Mouse (Mus musculus) ovary, postnatal 14 days (tissue): ENCODE data around the gene Gm9507.
"Not testable (repeated sequence)": the region's sequence is repeated elsewhere in the genome, so short reads cannot be mapped to it uniquely, and the experiment has no call there.

ENCODE experiments used
- DNase-seq: peaks from one replicate; pipeline ENCODE4 v3.0.0; 2022; ENCODE audit warnings: low spot score

The Gm9507 gene

GRCm38 (mm10) chr10:77811743-77812142, at the start of gene Gm9507:
Gene Gm9507 (minus strand): TSS chr10:77811843.
- no peak for DNase-seq

GRCm38 (mm10) chr10:77852559-77852958, 40.9 kb upstream of the Gm9507 start, which contains the start of gene Gm10318:
Gene Gm10318 (plus strand): TSS chr10:77852859.
- no peak for DNase-seq

GRCm38 (mm10) chr10:77847538-77847937, 35.9 kb upstream of the Gm9507 start:
- no peak for DNase-seq

- DNase-seq, result no peak
Observed at GRCm38 (mm10) chr10:77846961-77847360, 35.3 kb upstream of the Gm9507 start.

- DNase-seq, result no peak
Observed at GRCm38 (mm10) chr10:77846503-77846902, 34.9 kb upstream of the Gm9507 start, which contains the start of gene Gm36176. Gene Gm36176 (plus strand): TSS chr10:77846803.

- no peak for DNase-seq
Observed at GRCm38 (mm10) chr10:77839006-77839405, 27.4 kb upstream of the Gm9507 start.

- no peak for DNase-seq
Observed at GRCm38 (mm10) chr10:77835647-77836046, 24.0 kb upstream of the Gm9507 start, which contains the start of gene Krtap10-10. Gene Krtap10-10 (plus strand): TSS chr10:77835947.

GRCm38 (mm10) chr10:77826951-77827350, 15.3 kb upstream of the Gm9507 start, which contains the start of gene Krtap10-4:
Gene Krtap10-4 (minus strand): TSS chr10:77827095.
- DNase-seq, result no peak

- no peak for DNase-seq
Observed at GRCm38 (mm10) chr10:77819203-77819602, 7.6 kb upstream of the Gm9507 start.

- no peak for DNase-seq
Observed at GRCm38 (mm10) chr10:77818523-77818922, 6.9 kb upstream of the Gm9507 start.

- no peak for DNase-seq
Observed at GRCm38 (mm10) chr10:77815514-77815913, 3.9 kb upstream of the Gm9507 start.

GRCm38 (mm10) chr10:77814382-77814781, 2.7 kb upstream of the Gm9507 start, which contains the start of gene Gm2696:
Gene Gm2696 (plus strand): TSS chr10:77814682.
- no peak for DNase-seq

- DNase-seq, result no peak
Observed at GRCm38 (mm10) chr10:77804095-77804494, 7.5 kb downstream of the Gm9507 start.

GRCm38 (mm10) chr10:77798921-77799508, 12.6 kb downstream of the Gm9507 start, which contains the start of gene Gm19668:
Gene Gm19668 (minus strand): TSS chr10:77799133.
- no peak for DNase-seq

GRCm38 (mm10) chr10:77798164-77798920, 13.3 kb downstream of the Gm9507 start:
- not testable (repeated sequence) for DNase-seq

- DNase-seq, result no peak
Observed at GRCm38 (mm10) chr10:77797677-77798076, 14.0 kb downstream of the Gm9507 start.

GRCm38 (mm10) chr10:77794976-77795375, 16.7 kb downstream of the Gm9507 start, which contains the start of gene Gm9639:
Gene Gm9639 (minus strand): TSS chr10:77795076.
- DNase-seq, result no peak

GRCm38 (mm10) chr10:77788621-77789020, 23.0 kb downstream of the Gm9507 start:
- DNase-seq, result no peak

GRCm38 (mm10) chr10:77787876-77788275, 23.8 kb downstream of the Gm9507 start, which contains the start of gene Gm7137:
Gene Gm7137 (minus strand): TSS chr10:77788200.
- DNase-seq, result not testable (repeated sequence)

- DNase-seq, result not testable (repeated sequence)
Observed at GRCm38 (mm10) chr10:77783396-77783795, 28.2 kb downstream of the Gm9507 start.

GRCm38 (mm10) chr10:77782442-77782841, 29.2 kb downstream of the Gm9507 start, which contains the start of gene Gm3250:
Gene Gm3250 (minus strand): TSS chr10:77782542.
- not testable (repeated sequence) for DNase-seq

GRCm38 (mm10) chr10:77776844-77777243, 34.8 kb downstream of the Gm9507 start, which contains the start of gene Gm7138:
Gene Gm7138 (minus strand): TSS chr10:77776944.
- DNase-seq, result not testable (repeated sequence)

GRCm38 (mm10) chr10:77772142-77772541, 39.5 kb downstream of the Gm9507 start:
- DNase-seq, result not testable (repeated sequence)
